Mouse (Mus musculus): ENCODE measurements around the gene Actg1.

Actg1 gene

DNA sequence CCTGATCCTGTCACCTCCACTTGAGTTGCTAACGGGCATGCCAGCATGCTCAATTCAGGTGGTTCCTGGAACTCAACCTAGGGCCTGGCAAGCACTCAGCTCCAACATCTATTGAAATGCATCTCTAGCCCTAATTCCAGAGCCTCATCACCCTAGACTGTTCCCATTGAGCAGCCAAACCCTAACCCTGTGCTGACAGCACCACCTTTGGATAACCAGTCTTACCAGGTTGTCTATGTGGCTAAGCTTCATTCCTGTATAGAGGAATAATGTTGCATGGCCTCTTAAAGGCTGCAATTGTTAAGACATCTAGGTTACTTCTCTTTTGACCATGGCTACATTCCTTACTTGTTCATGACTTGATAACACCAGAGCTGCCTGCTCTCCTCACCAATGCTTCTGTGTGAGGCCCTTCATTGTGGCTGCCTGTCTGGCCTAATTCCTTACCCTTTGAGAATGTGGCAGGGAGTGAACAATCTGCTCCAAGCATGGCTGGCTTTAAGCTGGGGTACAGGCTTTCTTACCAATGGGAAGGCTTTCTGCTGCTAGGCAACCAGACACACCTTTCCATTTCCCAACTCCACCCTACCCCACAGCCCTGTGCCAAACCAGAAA lies 3.2 kb downstream of the Actg1 start:
- DNase-seq (ENCODE audit: low spot score), result no peak

DNA sequence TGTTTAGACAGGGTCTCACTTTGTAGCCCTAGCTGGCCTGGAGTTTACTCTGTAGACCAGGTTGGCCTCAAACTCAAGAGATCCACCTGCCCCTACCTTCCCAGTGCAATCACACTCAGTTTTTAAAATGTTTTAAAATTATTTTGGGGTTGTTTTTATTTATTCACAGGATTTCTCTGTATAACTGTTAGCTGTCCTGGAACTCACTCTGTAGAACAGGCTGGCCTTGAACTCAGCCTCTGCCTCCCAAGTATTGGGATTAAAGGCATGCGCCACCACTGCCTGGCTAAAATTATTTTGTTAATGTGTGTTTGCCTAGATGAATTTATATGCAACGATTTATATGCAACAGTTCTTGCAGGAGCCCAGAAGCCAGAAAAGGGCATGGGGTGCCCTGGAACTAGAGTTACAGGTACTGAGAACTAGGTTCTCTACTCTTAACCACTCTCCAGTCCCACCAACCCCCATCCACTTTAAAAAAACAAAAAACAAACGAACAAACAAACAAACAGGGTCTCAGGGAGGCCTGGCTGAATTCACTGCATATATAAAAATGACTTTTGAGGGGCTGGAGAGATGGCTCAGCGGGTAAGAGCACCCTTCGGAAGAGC lies 3.9 kb downstream of the Actg1 start:
- no peak for DNase-seq (ENCODE audit: low spot score)

DNA sequence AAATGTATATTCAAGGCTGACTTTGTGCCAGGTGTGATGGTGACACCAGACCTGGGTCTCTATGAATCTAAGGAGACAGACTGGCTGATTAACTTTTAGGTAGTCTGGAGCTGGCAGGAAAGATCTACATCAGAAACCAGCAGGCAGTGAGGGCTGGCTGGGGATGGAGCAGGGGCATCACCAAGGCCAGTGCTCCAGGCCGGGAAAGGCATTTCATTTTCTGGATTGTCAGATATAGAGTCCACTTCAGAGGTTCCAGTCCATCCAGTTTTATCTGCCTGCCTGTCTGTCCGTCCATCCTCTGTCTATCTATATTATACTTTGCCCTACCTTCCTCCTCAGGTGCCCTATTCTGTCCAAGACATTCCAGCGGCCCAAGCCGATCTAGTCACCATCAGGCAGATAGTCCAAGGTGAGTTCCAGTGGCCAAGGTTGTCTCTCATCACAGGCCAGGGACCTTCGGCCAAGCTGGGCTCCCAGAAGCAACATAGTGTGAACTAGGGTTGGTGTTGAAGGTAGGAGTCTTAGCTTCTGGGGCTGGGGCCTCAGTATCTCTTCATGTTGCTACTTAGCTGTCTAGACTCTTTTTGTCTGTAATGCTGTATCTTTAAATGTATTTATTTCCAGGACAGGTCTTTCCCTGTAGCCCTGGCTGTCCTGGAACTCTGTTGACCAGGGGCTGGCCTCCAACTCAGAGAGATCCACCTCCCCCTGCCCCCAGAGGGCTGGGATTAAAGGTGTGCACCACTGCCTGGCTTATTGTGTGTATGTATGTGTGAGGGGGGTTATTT lies 4.6 kb downstream of the Actg1 start:
- no peak for DNase-seq (ENCODE audit: low spot score)

DNA sequence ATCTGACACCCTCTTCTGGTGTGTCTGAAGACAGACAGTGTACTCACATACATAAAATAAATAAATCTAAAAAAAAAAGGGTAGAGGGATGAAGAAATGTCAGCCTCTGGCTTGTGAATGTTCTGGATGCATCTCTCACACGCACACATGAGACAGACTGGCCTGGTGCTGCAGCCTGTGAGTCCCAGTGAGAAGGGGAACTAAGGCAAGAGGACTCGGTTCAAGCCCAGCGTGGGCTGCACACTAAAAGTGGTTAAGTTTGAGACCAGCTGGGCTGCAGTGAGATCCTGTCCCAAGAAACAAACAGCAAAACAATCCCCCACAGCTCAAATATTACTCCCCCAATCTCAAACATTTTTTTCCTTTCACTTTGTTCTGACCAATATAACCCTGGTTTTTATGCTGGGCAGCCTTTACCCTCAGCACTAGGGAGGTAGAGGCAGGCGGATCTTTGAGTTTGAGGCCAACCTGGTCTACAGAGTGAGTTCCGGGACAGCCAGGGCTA lies 5.6 kb downstream of the Actg1 start:
- DNase-seq (ENCODE audit: low spot score), result no peak

DNA sequence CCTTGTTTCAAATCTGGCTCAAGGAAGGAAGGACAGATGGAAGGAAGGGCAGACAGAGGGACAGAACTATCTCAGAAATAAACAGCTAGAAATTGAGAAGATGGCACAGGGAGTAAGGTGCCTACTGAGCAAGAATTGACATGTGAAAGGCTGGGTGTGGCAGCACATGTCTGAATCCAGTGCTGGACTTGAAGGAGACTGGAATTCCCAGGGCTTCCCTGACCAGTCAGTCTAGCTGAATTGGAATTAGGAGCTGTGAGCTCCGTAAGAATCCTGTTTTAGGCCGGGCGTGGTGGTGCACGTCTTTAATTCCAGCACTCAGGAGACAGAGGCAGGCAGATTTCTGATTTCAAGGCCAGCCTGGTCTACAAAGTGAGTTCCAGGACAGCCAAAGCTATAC lies 6.7 kb downstream of the Actg1 start:
- no peak for DNase-seq (ENCODE audit: low spot score)

DNA sequence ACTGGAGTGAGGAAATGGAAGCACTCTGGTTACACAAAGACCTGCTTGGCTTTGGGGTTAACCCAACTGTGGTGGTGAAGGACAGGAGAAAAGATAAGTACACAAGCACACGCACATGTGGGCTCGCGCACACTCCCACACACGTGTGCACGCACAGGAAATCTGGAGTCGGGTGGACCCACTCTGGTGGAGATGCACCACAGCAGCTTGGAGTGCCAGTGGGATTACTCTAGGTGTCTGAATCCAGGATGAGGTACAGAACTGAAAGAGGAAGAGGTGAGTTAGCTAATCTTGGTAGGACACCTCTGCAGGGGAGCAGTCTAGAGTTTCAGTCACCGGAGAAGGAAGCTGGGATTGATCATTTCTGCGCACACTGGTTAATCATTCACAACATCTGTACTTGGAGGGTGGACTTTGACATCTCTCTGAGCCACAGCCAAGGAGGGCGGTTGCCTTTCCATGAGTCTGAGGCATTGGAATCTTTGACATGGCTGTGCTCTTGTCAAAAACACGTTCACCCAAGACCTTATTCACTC lies 8.3 kb downstream of the Actg1 start:
- no peak for DNase-seq (ENCODE audit: low spot score)

DNA sequence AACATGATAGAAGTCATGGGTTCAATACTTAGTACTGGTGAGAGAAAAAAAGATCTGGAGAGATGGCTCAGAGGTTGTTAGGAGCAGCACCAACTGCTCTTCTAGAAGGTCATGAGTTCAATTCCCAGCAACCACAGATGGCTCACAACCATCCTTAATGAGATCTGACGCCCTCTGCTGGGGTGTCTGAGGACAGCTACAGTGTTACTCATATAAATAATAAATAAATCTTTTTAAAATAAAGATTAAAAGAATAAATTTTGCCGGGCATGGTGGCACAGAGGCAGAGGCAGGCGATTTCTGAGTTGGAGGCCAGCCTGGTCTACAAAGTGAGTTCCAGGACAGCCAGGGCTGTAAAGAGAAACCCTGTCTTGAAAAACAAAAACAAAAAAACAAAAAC lies 9.6 kb downstream of the Actg1 start:
- no peak for DNase-seq (ENCODE audit: low spot score)

DNA sequence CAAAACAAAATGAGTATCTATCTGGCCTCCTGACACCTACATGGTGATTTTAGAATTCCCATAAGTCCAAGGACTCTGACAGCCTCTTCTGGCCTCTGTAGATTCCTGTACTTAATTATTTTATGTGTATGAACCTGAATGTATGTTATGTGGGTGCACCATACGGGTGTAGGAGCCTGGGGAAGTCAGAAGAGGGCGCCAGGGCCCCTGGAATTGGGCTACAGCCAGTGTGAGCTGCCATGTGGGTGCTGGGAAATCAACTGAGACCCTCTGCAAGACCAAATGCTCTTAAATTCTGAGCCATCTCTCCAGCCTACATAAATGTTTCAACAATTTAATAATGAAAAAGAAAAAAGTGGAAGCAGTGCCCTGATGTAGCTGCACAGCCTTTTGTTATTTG lies 10.9 kb downstream of the Actg1 start:
- DNase-seq (ENCODE audit: low spot score), result no peak

DNA sequence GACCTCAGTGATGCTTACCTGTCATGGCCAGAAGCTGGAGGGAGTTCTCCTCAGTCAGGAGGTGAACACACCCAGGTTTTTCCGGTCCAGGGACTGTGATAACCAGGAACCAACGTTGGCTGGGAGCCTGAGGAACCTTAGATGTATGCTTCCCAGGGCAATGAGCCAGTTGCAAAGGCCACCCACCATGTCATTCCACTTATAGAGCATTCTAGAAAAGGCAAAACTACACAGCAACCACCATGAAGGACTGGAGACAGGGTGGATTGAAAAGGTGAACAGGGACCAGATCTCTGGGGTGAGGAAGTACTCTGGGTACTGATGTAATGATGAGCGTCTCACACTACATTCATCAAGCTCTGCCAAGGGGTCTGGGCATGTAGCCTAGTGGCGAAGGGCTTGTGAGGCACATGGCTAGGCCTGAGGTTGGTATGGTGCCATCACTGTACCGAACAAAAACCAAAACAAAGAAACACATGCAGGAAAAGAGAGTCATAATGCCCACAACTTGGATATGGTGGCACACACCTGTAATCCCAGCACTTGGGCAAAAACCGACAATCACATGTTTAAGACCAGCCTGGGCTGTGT lies 12.8 kb downstream of the Actg1 start:
- DNase-seq (ENCODE audit: low spot score), result no peak

DNA sequence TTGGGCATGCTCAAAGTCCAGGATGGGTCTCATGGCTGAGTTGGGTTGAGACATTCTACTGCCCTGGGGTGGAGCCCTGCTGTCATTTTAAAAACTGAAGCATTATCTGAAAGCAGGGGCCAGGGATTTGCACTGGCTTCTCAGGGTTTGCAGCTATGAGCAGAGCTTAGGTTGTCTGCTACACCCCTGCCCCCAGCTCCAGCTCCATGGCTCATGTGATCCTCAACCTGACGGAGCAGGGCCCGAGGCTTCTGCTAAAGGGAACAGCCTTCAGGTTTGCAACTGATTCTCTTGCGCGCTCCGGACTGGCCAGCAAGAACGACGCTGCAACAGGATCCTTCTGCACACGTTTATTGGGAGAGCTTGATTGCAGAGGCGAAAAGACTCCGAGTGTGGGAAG lies 28.2 kb downstream of the Actg1 start:
- no peak for DNase-seq (ENCODE audit: low spot score)

DNA sequence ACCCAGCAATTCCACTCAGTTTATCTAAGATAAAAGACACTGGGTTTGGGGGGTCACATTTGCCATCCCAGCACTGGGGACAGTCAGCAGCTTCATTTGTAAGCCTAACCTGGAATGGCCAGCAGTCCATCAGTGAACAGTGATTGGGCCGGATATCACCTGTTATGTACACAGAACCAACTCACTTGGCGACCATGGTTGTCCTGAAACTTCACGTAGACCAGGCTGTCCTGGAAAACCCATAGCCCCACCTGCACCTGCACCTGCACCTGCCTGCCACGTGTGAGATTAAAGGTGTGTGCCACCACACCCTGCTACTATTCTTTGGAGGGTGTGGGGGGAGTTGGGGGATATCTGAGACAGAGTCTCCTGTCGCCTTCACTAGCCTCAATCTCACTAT lies 29.0 kb downstream of the Actg1 start:
- no peak for DNase-seq (ENCODE audit: low spot score)

DNA sequence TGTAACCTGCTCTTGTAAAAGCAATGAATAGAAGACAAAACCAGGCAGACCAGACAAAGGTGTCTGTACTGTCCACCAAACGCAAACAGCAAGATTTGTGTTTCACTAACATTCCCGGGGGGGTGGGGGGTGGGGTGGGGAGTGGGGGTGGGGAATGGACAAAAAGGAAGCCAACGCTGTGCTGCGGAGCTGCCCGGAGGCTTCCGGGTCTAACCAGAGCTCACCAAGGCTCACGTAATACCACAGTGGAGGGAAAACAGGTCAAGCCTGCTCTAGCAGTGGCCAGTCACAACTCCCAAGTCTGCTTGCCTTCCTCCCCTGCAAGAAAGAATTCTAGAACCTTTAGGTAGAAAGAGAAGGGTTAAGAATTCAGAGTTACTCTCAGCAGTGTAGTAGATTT lies 30.9 kb downstream of the Actg1 start:
- DNase-seq (ENCODE audit: low spot score), result no peak

DNA sequence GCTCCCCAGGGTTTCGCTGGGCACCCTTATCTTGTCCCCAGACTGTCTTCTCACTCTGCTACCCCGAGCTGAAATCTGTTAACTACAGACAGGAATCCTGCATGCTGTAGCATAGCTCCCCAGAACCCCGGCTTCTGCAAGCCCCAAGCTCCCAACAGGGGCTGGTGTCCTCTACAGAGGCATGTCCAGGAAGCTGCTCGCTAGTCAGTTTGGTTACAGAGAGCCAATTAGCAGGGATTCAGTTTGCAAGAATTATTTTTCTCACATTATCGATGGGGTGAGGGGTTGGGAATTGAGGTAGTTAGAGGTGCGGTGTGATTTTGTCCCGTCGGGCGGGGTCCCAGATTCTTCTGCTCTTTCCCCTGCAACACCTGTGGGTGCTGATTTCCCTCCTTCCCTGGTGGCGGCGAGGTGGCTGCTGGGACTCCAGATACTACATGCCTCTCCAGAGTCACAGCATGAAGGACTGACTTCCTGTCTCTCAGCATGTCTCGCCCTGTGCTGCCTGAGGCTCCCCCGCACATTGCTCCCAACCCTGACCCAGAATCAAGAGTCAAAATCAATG lies 31.6 kb downstream of the Actg1 start:
- no peak for DNase-seq (ENCODE audit: low spot score)

DNA sequence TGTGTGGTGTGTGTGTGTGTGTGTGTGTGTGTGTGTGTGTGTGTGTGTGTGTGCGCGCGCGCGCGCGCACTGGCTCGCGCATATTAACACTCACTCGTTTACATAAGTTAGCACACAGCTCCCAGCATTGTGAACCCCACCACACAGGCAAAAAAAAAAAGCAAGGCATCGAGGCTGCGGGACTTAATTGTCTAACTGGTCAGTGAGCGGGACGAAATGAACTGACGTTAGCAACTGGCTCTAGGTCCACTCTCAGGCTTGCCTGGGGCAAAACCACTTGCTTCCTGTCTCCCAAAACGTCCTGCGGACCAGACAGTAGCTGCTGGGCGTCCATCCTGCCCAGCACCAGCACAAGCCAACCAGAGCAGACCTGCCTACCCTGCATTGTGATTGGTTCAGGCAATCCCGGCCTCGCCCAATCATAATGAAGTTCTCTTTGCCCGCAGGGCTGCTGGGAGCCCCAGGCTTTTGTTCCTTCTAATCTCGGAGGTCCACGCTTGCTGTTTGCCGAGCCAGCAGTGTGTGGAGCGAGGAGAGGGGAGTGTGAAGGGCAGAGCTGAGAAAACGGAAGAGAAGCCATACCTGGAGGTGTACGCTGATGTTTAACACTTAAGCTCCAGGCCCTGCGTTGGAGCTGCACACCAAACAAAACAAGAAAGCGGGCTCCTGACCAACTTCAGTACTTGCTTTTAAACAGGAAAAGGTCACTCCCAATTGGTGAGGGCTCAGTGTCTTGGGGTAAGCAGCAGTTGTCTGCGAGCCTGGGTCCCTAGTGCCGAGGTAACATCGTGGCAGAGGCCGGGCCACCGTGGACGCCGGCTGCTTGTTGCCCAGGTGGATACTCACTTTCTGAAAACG lies 32.3 kb downstream of the Actg1 start:
- peak; percentile 80 for DNase-seq (ENCODE audit: low spot score)

DNA sequence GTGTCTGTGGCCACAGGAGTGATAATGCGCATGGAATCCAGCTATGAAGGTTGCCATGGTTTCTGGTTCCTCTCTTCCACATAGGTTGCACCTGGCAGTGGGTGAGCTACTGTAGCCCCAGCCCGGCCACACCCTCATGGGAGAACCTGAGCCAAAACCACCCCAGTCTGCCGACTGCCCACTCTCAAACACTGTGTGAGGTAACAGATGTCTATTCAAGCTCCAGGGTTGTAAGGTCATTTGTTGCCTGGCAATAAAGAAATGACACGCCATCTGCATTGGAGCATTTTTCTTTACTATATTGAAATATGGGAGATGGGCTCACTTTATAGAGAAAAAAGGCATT lies 33.0 kb downstream of the Actg1 start:
- DNase-seq (ENCODE audit: low spot score), result no peak

DNA sequence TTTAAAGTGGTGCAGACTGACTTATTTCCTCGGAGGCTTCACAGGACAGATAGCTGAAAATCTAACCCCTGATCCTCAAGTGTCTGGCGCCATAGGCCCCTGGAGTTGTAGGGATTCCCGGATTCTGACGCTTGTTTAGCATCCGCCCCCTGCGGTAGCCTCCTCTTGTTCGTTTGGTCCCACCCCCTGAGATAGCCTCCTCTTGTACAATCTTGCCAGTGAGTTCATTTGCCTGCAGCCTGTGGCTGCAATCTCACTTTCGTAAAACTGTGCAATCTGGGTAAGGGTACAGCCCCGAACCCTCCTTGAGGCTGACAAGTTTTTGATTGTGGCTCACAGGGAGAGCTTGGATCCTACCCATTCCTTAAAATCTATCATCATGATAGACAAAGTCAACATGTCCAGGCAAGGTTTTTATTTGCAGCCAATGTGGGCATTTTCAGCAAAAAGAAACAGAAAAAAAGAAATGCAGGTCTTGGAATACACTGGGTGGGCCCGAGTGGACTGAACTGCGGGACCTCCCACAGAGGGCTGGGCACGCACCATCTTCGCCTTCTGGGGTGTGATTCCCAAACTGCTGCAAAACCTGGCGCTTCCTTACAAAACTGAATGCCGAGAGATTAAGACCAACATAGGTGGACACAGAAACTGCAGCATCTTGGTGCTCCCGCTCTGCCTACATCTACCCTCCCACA lies 33.5 kb downstream of the Actg1 start:
- DNase-seq (ENCODE audit: low spot score), result no peak

DNA sequence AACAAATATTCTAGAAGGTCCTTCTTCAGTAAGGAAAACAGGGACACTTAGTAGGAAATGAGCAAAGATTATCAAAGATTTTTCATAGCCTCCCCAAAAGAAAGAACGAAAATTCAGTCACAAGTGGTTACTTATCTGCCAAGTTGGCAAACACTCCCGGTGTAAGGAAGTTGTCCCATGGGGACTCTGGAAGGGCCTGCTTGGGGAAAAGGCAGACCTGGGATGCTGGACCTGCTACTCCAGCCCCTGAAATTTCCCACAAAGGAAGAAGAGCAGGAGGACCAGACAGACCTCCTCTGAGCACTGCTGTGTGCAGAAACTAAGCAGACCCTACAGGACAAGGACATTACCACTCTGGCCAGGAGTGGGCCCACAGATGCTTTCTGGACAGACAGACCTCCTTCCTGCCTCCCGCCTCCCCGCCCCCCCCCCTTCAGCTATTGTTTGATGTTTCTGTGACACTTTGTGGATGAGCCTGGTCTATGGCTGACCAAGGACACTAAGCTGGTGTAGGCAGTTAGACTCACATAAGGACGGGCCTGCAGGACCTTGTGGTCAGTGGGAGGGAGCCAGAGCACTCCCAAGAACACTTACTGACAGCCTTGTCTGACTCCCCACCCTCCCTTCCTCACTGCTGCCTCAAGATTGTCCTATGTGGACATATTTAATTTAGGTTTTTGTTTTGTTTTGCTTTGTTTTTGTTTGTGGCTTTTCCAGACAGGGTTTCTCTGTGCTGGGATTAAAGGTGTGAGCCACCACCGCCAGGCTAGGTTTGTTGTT lies 34.2 kb downstream of the Actg1 start:
- no peak for DNase-seq (ENCODE audit: low spot score)

DNA sequence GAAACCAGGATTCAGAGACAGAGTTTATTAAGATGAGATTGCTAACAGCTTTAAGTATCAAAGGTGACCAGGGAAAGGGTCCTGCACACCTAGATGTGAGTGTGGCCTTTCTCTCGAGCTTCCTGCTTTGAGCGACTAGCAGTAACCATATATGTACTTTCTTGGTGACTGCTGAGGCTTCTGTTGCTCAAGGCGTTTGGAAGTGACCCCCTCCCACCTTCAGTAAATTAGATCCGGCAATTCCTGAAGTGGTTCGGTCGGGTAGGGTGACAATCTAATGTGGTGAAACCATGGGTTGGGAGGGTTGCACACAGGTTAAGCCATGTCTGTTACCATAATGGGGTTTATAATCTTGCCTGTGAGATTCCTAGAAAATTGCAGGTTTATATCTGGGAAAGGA lies 36.3 kb downstream of the Actg1 start:
- no peak for DNase-seq (ENCODE audit: low spot score)

DNA sequence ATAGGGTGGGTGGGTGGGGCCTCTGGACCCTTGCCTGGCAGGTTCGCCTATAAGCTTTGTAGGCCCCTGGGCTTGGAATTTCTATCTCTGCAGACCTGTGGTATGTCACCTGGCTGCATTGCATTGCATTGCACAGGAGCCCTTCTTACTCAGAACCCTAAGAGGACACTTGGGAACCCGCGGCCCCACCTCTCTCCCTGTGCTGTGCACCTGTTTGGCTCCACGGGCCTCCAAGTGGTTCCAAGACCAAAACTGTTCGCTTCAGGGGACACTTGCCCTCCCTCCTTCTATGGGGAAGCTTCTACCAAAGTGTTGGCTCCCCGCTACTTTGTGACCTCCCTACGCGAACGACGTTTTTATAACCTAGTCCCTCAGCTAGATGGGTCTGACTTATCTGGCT lies 36.8 kb downstream of the Actg1 start:
- no peak for DNase-seq (ENCODE audit: low spot score)

DNA sequence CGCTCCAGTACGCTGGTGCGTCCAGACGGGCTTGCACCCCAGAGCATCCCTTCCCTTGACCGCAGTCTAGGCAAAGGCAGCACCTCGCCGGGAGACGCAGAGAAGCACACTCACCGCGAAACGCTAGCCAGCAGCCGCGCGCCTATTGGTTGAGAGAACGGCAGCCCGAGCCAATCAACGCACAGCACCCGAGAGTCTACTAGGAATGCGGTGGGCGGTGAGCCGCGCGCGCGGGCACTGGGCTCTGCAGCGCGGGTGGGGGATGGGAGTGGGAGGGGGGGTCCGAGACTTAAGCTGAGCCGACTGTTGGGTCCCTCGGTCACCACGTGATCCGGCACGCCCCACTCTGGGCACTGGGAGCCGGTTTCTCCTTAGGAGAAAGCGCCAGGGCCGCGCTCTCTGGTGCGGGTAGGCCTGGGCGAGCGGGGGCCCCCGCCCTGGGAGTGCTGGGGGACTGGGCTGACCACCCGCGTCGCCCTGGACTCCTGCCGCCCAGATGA lies 37.5 kb downstream of the Actg1 start:
- peak; percentile 87 for DNase-seq (ENCODE audit: low spot score)
